Mouse (Mus musculus) forebrain, embryonic 14.5 days (tissue): ENCODE data around the gene Vash1. TPM values are rescaled to one million over a fixed set of nuclear protein-coding genes. Genes with fewer than 3 reads are reported as not detected.

Experiments used
- ATAC-seq: fragments of 200-750 bp; cut with Nextera tagmentation; 2 replicates; pipeline ENCODE4 v1.8.0; 2017; ENCODE audit warnings: mild to moderate bottlenecking, moderate library complexity
- DNase-seq: peaks from one replicate; pipeline ENCODE4 v3.0.0-alpha.2; 2015; ENCODE audit warnings: low spot score
- H3K27ac ChIP-seq: fragments of 300-500 bp; sonication (generic); 2 replicates; pipeline ENCODE4 v1.5.1; 2014; ENCODE audit warnings: low read depth, mild to moderate bottlenecking, control low read depth, low read length, moderate library complexity
- H3K27me3 ChIP-seq: fragments of 300-500 bp; sonication (generic); replicated peaks from 2 replicates; pipeline ENCODE4 v1.6.1; 2014; ENCODE audit warnings: low read length, control low read depth, mixed read lengths; ENCODE audit not compliant: control insufficient read depth, insufficient read depth
- H3K36me3 ChIP-seq: fragments of 300-500 bp; sonication (generic); 2 replicates; pipeline ENCODE4 v1.6.1; 2014; ENCODE audit warnings: low read length, control low read depth; ENCODE audit not compliant: control insufficient read depth, insufficient read depth
- H3K4me1 ChIP-seq: fragments of 300-500 bp; sonication (generic); 2 replicates; pipeline ENCODE4 v1.6.1; 2014; ENCODE audit warnings: antibody characterized with exemption, low read length, control low read depth; ENCODE audit not compliant: control insufficient read depth, insufficient read depth
- H3K4me2 ChIP-seq: fragments of 300-500 bp; sonication (generic); 2 replicates; pipeline ENCODE4 v1.6.1; 2014; ENCODE audit warnings: mild to moderate bottlenecking, control low read depth, low read length
- H3K4me3 ChIP-seq: fragments of 300-500 bp; sonication (generic); 2 replicates; pipeline ENCODE4 v1.5.1; 2014; ENCODE audit warnings: low read depth, low read length, control low read depth
- H3K9ac ChIP-seq: fragments of 300-500 bp; sonication (generic); 2 replicates; pipeline ENCODE4 v1.6.1; 2014; ENCODE audit warnings: mild to moderate bottlenecking, low read length, control low read depth, moderate library complexity
- H3K9me3 ChIP-seq: fragments of 300-500 bp; sonication (generic); replicated peaks from 2 replicates; pipeline ENCODE4 v1.6.1; 2016; ENCODE audit warnings: low read length, control low read depth, mixed read lengths; ENCODE audit not compliant: control insufficient read depth
- WGBS: fragments of 180-500 bp; shearing (Covaris S2); extraction: QIAGEN DNeasy Blood & Tissue Kit; methylation state at CpG from one replicate; pipeline ENCODE4 v1.1.7; 2014; 5-methylcytosine and 5-hydroxymethylcytosine counted together
- polyA plus RNA-seq: library from polyadenylated mRNA; unstranded; fragments of >200 nt; fragmentation: Nextera tagmentation; extraction: Ambion mirVana; gene quantifications from 2 replicates; pipeline ENCODE4 v1.2.1, GENCODE M21; 2014

The Vash1 gene
- polyA plus RNA-seq, 1 experiment from 2014 or later = 25.2 TPM

DNA sequence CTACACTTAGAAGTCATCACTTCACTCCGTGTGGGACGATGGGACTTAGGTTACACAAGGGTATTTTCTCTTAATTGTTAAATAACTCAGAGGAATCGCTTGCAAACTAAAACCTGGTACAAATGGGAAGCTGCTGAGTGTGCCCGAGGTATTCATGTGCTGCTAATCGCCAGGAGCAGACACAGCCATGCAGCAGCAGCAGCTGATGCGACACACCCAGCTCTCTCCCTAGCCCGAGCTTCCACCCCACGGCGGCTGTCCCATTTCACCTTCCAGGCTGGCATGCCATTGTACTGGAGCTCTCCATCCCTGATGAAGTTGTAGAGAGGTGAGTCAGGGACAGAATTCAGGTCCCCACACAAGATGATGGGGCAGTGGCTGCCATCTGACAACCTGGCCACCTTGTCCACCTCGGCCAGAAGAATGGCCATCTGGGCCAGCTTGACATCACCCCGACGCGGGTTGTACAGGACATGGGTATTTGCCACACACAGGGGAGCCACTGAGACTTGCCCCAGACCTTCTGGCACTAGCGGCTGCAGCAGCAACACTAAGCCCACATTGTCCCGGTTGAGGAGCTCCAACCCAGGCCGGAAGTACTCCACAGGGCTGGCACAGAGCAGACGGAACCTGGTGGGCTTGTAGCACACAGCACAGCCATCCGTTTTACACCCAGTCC is 41.6 kb downstream of the Vash1 start:
- Histone ChIP-seq H3K4me1 (no peaks in the 10 kb centered on the region), H3K27me3 (no peaks in the 10 kb centered on the region), H3K9me3 (no peaks in the 10 kb centered on the region), H3K4me2 (no peak overlapping the region), H3K36me3 (no peaks in the 10 kb centered on the region), H3K9ac (no peak overlapping the region), H3K27ac (no peak overlapping the region), H3K4me3 (no peak overlapping the region)
- no peak for ATAC-seq
- WGBS = 86% methylated on average over 18 of the region's 18 CpGs
- DNase-seq = no peak

DNA sequence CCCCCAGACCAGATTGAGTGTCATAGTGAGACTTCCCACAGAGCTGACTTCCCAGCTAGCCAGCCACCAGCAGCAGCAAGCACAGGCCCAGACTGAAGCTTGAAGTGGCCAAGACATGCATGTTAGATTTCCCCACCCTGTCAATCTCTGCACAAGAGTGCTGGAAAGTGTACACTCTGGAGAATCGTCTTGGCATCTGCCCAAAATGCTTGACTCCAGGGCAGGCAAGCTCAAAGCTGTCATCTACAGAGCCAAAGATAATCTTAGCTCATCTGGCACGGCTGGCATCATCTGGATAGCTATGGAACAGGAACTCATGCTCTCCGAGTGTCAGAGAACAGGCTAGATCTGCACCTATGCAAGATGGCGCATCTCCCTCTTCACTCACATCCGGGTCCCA is 43.0 kb downstream of the Vash1 start:
- Histone ChIP-seq H3K4me3 (no peak overlapping the region), H3K4me1 (no peaks in the 10 kb centered on the region), H3K27ac (no peak overlapping the region), H3K9me3 (no peaks in the 10 kb centered on the region), H3K27me3 (no peaks in the 10 kb centered on the region), H3K36me3 (no peaks in the 10 kb centered on the region), H3K9ac (no peak overlapping the region), H3K4me2 (no peak overlapping the region)
- WGBS = 80% methylated on average over 5 of the region's 5 CpGs
- ATAC-seq (no peak), DNase-seq (peak; percentile 28)

DNA sequence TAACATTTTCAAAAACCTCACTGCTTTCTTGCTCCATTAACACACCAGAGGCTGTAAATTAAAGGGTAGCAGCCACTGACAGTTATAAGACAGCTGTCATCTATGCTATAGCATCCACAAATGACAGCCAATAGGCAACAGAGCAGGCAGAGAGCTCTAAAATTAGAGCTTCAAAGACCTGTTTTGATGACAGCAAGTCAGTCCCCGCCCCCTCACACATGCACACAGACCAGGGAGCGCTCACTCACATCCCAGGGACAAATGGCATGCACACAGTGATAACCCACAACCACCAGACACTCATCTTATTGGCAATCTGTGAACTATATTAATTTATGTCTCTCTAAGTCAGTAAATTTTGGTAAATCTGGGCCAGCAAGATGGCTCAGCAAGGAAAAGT is 45.8 kb downstream of the Vash1 start:
- Histone ChIP-seq H3K4me2 (no peak overlapping the region), H3K4me3 (no peak overlapping the region), H3K9ac (no peak overlapping the region), H3K27me3 (no peaks in the 10 kb centered on the region), H3K36me3 (no peaks in the 10 kb centered on the region), H3K27ac (no peak overlapping the region), H3K4me1 (no peaks in the 10 kb centered on the region), H3K9me3 (no peaks in the 10 kb centered on the region)
- 69% methylated on average over 2 of the region's 2 CpGs for WGBS
- ATAC-seq = no peak
- DNase-seq = peak; percentile 49

GRCm38 (mm10) chr12:86725706-86726105 is 47.2 kb downstream of the Vash1 start:
- Histone ChIP-seq H3K27ac (no peak overlapping the region), H3K4me2 (peak overlapping the region; percentile 88), H3K9me3 (no peaks in the 10 kb centered on the region), H3K36me3 (no peaks in the 10 kb centered on the region), H3K9ac (peak overlapping the region; percentile 78), H3K27me3 (no peaks in the 10 kb centered on the region), H3K4me1 (no peaks in the 10 kb centered on the region), H3K4me3 (peak overlapping the region; percentile 73)
- ATAC-seq (peak; percentile 35; the same call in 1 of the 2 replicates), DNase-seq (peak; percentile 71)
- under 1% methylated on average over 19 of the region's 19 CpGs for WGBS

- ATAC-seq (peak; percentile 99), DNase-seq (peak; percentile 98)
- Histone ChIP-seq H3K9me3 (no peaks in the 10 kb centered on the region), H3K27ac (no peak within 1 kb of the TSS; the same call in 1 of the 2 replicates), H3K4me1 (no peaks in the 10 kb centered on the region), H3K4me3 (peak within 1 kb of the TSS; percentile 73), H3K9ac (peak within 1 kb of the TSS; percentile 78), H3K36me3 (no peaks in the 10 kb centered on the region), H3K4me2 (peak within 1 kb of the TSS; percentile 88), H3K27me3 (no peaks in the 10 kb centered on the region)
- under 1% methylated on average over 43 of the region's 44 CpGs for WGBS
These were observed 47.7 kb downstream of the Vash1 start, which contains the start of gene Angel1 for GRCm38 (mm10) chr12:86726120-86726640. Gene Angel1 (minus strand): TSS chr12:86726460.

- DNase-seq (no peak), ATAC-seq (no peak)
- no peak within 1 kb of the TSS for H3K4me3 ChIP-seq
- no peaks in the 10 kb centered on the region for H3K36me3 ChIP-seq
- WGBS = 88% methylated on average over 8 of the region's 8 CpGs
- H3K4me1 ChIP-seq = no peaks in the 10 kb centered on the region
- H3K27ac ChIP-seq = no peak within 1 kb of the TSS
- no peak within 1 kb of the TSS for H3K9ac ChIP-seq
- no peaks in the 10 kb centered on the region for H3K9me3 ChIP-seq
- H3K4me2 ChIP-seq = no peak within 1 kb of the TSS
- no peaks in the 10 kb centered on the region for H3K27me3 ChIP-seq
These were observed 55.9 kb downstream of the Vash1 start, which contains the start of gene Lrrc74a for GRCm38 (mm10) chr12:86734319-86734810. Gene Lrrc74a (plus strand): TSS chr12:86734369.

Other genes starting within 250 kb of the Vash1 start
- gene Angel1, start 47.8 kb downstream of the Vash1 start, polyA plus RNA-seq = 7.6 and 9.1 TPM in 2 replicates
- not detected in 2 replicates for gene Lrrc74a, start 55.7 kb downstream of the Vash1 start, polyA plus RNA-seq
- gene Irf2bpl, start 206.1 kb downstream of the Vash1 start, polyA plus RNA-seq = 41.4 and 56.5 TPM in 2 replicates